Comparison of ENCODE assay signal across 29 mouse cellular contexts in the genomic region with DNA sequence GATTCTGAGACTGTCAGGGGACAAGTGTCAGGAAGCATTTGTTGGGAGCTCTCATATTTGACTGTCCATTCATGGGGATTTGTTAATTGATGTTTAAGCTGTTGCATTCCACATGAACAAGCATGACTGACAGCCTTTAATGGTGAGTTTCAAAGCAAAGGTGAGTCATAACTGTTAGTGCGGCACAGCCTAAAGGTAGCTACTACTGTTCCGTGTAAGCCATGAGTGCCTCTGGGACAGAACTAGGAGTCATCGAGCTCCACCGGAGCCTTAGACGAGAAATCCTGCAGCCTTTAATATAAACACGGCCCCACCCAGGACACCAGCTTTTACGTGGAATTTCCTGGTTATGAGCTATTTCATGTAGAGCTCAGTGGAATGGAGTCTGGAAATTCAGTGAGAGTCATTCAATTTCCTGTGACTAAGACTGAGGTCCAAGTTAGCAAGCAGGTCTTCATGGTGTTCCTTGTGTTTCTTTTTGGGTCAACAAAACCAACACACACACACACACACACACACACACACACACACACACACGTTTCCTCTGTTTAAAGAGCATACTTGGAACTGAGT.
DNase-seq lines count a peak whose midpoint lies in the region; ATAC-seq and TF ChIP-seq lines count a peak whose summit lies in the region.
"Had no signal": no experiment of that assay in that cellular context is flagged by ENCODE, and none has a peak within 500 bp of the region (broad histone marks: within the 10 kb centered on the region; RNA-seq: fewer than 3 reads in every experiment).

No protein-coding gene starts in this region.

- H3K4me2 ChIP-seq in embryonic facial prominence, embryonic 11.5 days (ENCODE audit: low read depth, low read length) = no peak overlapping the region
- no peak overlapping the region for H3K4me2 ChIP-seq in lung, postnatal 0 days (replicated peaks; ENCODE audit: low read depth, low read length)
- H3K4me2 ChIP-seq in stomach, embryonic 15.5 days = no peak overlapping the region
- H3K4me2 ChIP-seq: embryonic facial prominence, embryonic 13.5 days; forebrain, embryonic 12.5 days; forebrain, embryonic 15.5 days; heart, embryonic 12.5 days; heart, embryonic 15.5 days; hindbrain, embryonic 14.5 days; intestine, embryonic 15.5 days had no signal

- no peaks in the 10 kb centered on the region for H3K36me3 ChIP-seq in embryonic facial prominence, embryonic 11.5 days (replicated peaks; ENCODE audit: control insufficient read depth, insufficient read depth, low read depth, low read length)
- no peaks in the 10 kb centered on the region for H3K36me3 ChIP-seq in embryonic facial prominence, embryonic 10.5 days (replicated peaks)
- H3K36me3 ChIP-seq in lung, postnatal 0 days (ENCODE audit: insufficient read depth, low read length) = no peaks in the 10 kb centered on the region
- H3K36me3 ChIP-seq in stomach, embryonic 15.5 days = no peaks in the 10 kb centered on the region
- H3K36me3 ChIP-seq: embryonic facial prominence, embryonic 13.5 days; forebrain, embryonic 12.5 days; forebrain, embryonic 15.5 days; G1E; heart, embryonic 15.5 days; hindbrain, embryonic 10.5 days; intestine, embryonic 15.5 days had no signal

- peak; percentile 58; the same call in 1 of the 2 replicates for TF ChIP-seq EP300 in lung, postnatal 0 days (IDR thresholded peaks at IDR 0.05)

- H3K27ac ChIP-seq in embryonic facial prominence, embryonic 11.5 days (replicated peaks; ENCODE audit: low read depth, low read length) = no peak overlapping the region
- no peak overlapping the region for H3K27ac ChIP-seq in embryonic facial prominence, embryonic 10.5 days (replicated peaks)
- no peak overlapping the region for H3K27ac ChIP-seq in lung, postnatal 0 days (ENCODE audit: low read length)
- no peak overlapping the region for H3K27ac ChIP-seq in stomach, embryonic 15.5 days
- H3K27ac ChIP-seq: embryonic facial prominence, embryonic 13.5 days; forebrain, embryonic 12.5 days; forebrain, embryonic 15.5 days; heart, embryonic 15.5 days; hindbrain, embryonic 10.5 days; hindbrain, embryonic 14.5 days; intestine, embryonic 15.5 days had no signal

- no peaks in the 10 kb centered on the region for H3K27me3 ChIP-seq in embryonic facial prominence, embryonic 11.5 days (ENCODE audit: control insufficient read depth, insufficient read depth, low read length)
- H3K27me3 ChIP-seq in embryonic facial prominence, embryonic 10.5 days (replicated peaks; ENCODE audit: low read depth, poor library complexity, severe bottlenecking) = no peaks in the 10 kb centered on the region
- H3K27me3 ChIP-seq in lung, postnatal 0 days (replicated peaks; ENCODE audit: insufficient read depth, low read length) = no peaks in the 10 kb centered on the region
- no peaks in the 10 kb centered on the region for H3K27me3 ChIP-seq in stomach, embryonic 15.5 days (replicated peaks)
- H3K27me3 ChIP-seq: CH12.LX; embryonic facial prominence, embryonic 13.5 days; forebrain, embryonic 12.5 days; forebrain, embryonic 15.5 days; heart, embryonic 12.5 days; heart, embryonic 15.5 days; intestine, embryonic 15.5 days had no signal

- no peak overlapping the region for H3K4me3 ChIP-seq in embryonic facial prominence, embryonic 11.5 days (ENCODE audit: low read depth, low read length)
- no peak overlapping the region for H3K4me3 ChIP-seq in embryonic facial prominence, embryonic 10.5 days
- no peak overlapping the region for H3K4me3 ChIP-seq in lung, postnatal 0 days (ENCODE audit: low read depth, low read length)
- no peak overlapping the region for H3K4me3 ChIP-seq in stomach, embryonic 15.5 days (replicated peaks)
- H3K4me3 ChIP-seq: embryonic facial prominence, embryonic 13.5 days; forebrain, embryonic 12.5 days; forebrain, embryonic 15.5 days; heart, embryonic 12.5 days; heart, embryonic 15.5 days; hindbrain, embryonic 10.5 days; intestine, embryonic 15.5 days had no signal

- peak; percentile 18 for DNase-seq in embryonic facial prominence, embryonic 11.5 days (ENCODE audit: low spot score)
- no peak for DNase-seq in embryonic facial prominence, embryonic 10.5 days (ENCODE audit: low spot score)
- DNase-seq in lung, postnatal 0 days (ENCODE audit: low spot score) = peak; percentile 30
- DNase-seq in lung, postnatal 4 days = no peak
- no peak for DNase-seq in adrenal gland, adult (ENCODE audit: inconsistent age in 2 of 2, low spot score in 1 of 2)
- no peak for DNase-seq in embryo, embryonic 10 days (ENCODE audit: low spot score)
- DNase-seq: adrenal gland, adult 8-10 months; adrenal gland, postnatal 25 days; B cell, adult 2 months; cerebellum, adult 11-12 months; cerebellum, adult 8-10 months; cerebellum, postnatal 10 days; cerebellum, postnatal 36 days; gastrocnemius, postnatal 25 days; heart, adult 18-20 months; heart, postnatal 10 days; heart, postnatal 36 days had no signal

- WGBS in embryonic facial prominence, embryonic 11.5 days = 81% methylated on average over 8 of the region's 8 CpGs
- WGBS in embryonic facial prominence, embryonic 10.5 days = 84% methylated on average over 8 of the region's 8 CpGs
- 39% methylated on average over 8 of the region's 8 CpGs for WGBS in lung, postnatal 0 days
- 56% methylated on average over 8 of the region's 8 CpGs for WGBS in stomach, embryonic 15.5 days

- no peak for TF ChIP-seq CTCF in lung, postnatal 0 days (IDR thresholded peaks at IDR 0.05)

- H3K9me3 ChIP-seq in embryonic facial prominence, embryonic 11.5 days (replicated peaks; ENCODE audit: control insufficient read depth, low read length) = no peaks in the 10 kb centered on the region
- no peaks in the 10 kb centered on the region for H3K9me3 ChIP-seq in embryonic facial prominence, embryonic 10.5 days
- H3K9me3 ChIP-seq in lung, postnatal 0 days (ENCODE audit: low read length) = no peaks in the 10 kb centered on the region
- no peaks in the 10 kb centered on the region for H3K9me3 ChIP-seq in stomach, embryonic 15.5 days
- H3K9me3 ChIP-seq: embryonic facial prominence, embryonic 13.5 days; forebrain, embryonic 12.5 days; forebrain, embryonic 15.5 days; G1E; heart, embryonic 12.5 days; heart, embryonic 15.5 days; hindbrain, embryonic 10.5 days; intestine, embryonic 15.5 days had no signal

- ATAC-seq in embryonic facial prominence, embryonic 11.5 days (replicated peaks; ENCODE audit: insufficient number of reproducible peaks, low FRiP score, low TSS enrichment, low read depth) = no peak
- ATAC-seq in lung, postnatal 0 days = peak; percentile 78
- peak; percentile 51; the same call in 1 of the 2 replicates for ATAC-seq in stomach, embryonic 15.5 days (ENCODE audit: insufficient read depth, low FRiP score, low read depth)
- ATAC-seq in inflammation-experienced regulatory T-cells, adult 6 months = no peak
- ATAC-seq: forebrain, embryonic 15.5 days had no signal

- no peaks in the 10 kb centered on the region for H3K4me1 ChIP-seq in embryonic facial prominence, embryonic 11.5 days (ENCODE audit: control insufficient read depth, insufficient read depth, low read length)
- no peaks in the 10 kb centered on the region for H3K4me1 ChIP-seq in embryonic facial prominence, embryonic 10.5 days
- no peaks in the 10 kb centered on the region; the same call in 1 of the 2 replicates for H3K4me1 ChIP-seq in lung, postnatal 0 days (ENCODE audit: insufficient read depth, low read depth, low read length)
- H3K4me1 ChIP-seq in stomach, embryonic 15.5 days = no peaks in the 10 kb centered on the region
- H3K4me1 ChIP-seq: embryonic facial prominence, embryonic 13.5 days; forebrain, embryonic 12.5 days; forebrain, embryonic 15.5 days; hindbrain, embryonic 10.5 days; intestine, embryonic 15.5 days had no signal

- no peak overlapping the region for H3K9ac ChIP-seq in embryonic facial prominence, embryonic 11.5 days (replicated peaks; ENCODE audit: low read length)
- no peak overlapping the region for H3K9ac ChIP-seq in lung, postnatal 0 days (replicated peaks; ENCODE audit: low read depth)
- H3K9ac ChIP-seq in stomach, embryonic 15.5 days = no peak overlapping the region
- H3K9ac ChIP-seq: embryonic facial prominence, embryonic 13.5 days; forebrain, embryonic 12.5 days; forebrain, embryonic 15.5 days; heart, embryonic 12.5 days; heart, embryonic 15.5 days; hindbrain, embryonic 14.5 days; intestine, embryonic 15.5 days had no signal

Comparison
In these comparisons a context has a peak if more than half of its experiments do, and no peak if none do; other contexts are left out.
1. DNase-seq: peak in embryonic facial prominence, embryonic 11.5 days (single experiment) and lung, postnatal 0 days (single experiment); none in embryonic facial prominence, embryonic 10.5 days (single experiment), lung, postnatal 4 days (0 of 2), adrenal gland, adult (0 of 2) and embryo, embryonic 10 days (single experiment).
2. ATAC-seq: peak in lung, postnatal 0 days (single experiment) and stomach, embryonic 15.5 days (single experiment); none in embryonic facial prominence, embryonic 11.5 days (single experiment) and inflammation-experienced regulatory T-cells, adult 6 months (single experiment).